Mouse (Mus musculus) neural tube, embryonic 10.5 days (tissue): ENCODE measurements at regions not wholly inside any gene's neighbourhood (a gene's known extent, or its start where the extent isn't known, plus 50 kb on each side); places are given as distances from the start of the nearest gene placed in this dataset.
A peak's percentile ranks its signal among the peaks of the same experiment; 100 is the strongest.

Experiments
- DNase-seq: peaks from one replicate; pipeline ENCODE4 v3.0.0-alpha.2; 2017; ENCODE audit warnings: low spot score; ENCODE audit errors: extremely low spot score

GRCm38 (mm10) chr9:88068322-88068721 lies 258.7 kb upstream of the Nt5e start:
- DNase-seq, result no peak

GRCm38 (mm10) chr9:88068881-88069304 lies 258.1 kb upstream of the Nt5e start:
- DNase-seq, result peak; percentile 42

- DNase-seq, result no peak
Observed at GRCm38 (mm10) chr9:88069834-88070233, 257.2 kb upstream of the Nt5e start.

- peak; percentile 44 for DNase-seq
Observed at GRCm38 (mm10) chr9:88073165-88073564, 253.8 kb upstream of the Nt5e start.

- DNase-seq, result no peak
Observed at GRCm38 (mm10) chr9:88073579-88073978, 253.4 kb upstream of the Nt5e start.

GRCm38 (mm10) chr9:88082931-88083479 lies 244.0 kb upstream of the Nt5e start:
- no peak for DNase-seq

- DNase-seq, result no peak
Observed at GRCm38 (mm10) chr9:88085181-88085816, 241.7 kb upstream of the Nt5e start.

- DNase-seq, result no peak
Observed at GRCm38 (mm10) chr9:88085866-88086265, 241.1 kb upstream of the Nt5e start.

- no peak for DNase-seq
Observed at GRCm38 (mm10) chr9:88091781-88092527, 235.0 kb upstream of the Nt5e start.

GRCm38 (mm10) chr9:88092561-88092960 lies 234.4 kb upstream of the Nt5e start:
- DNase-seq, result no peak

GRCm38 (mm10) chr9:88113094-88113493 lies 213.9 kb upstream of the Nt5e start:
- no peak for DNase-seq

GRCm38 (mm10) chr9:88120536-88120935 lies 206.5 kb upstream of the Nt5e start:
- DNase-seq, result no peak

- no peak for DNase-seq
Observed at GRCm38 (mm10) chr9:88120963-88121570, 205.9 kb upstream of the Nt5e start.

- DNase-seq, result no peak
Observed at GRCm38 (mm10) chr9:88124322-88125005, 202.5 kb upstream of the Nt5e start.

- no peak for DNase-seq
Observed at GRCm38 (mm10) chr9:88163025-88163780, 163.8 kb upstream of the Nt5e start.

GRCm38 (mm10) chr9:88177575-88178254 lies 149.3 kb upstream of the Nt5e start:
- DNase-seq, result no peak

- DNase-seq, result no peak
Observed at GRCm38 (mm10) chr9:88181189-88181994, 145.6 kb upstream of the Nt5e start.

GRCm38 (mm10) chr9:88207378-88207777 lies 119.6 kb upstream of the Nt5e start:
- DNase-seq, result no peak

- no peak for DNase-seq
Observed at GRCm38 (mm10) chr9:88208022-88208421, 119.0 kb upstream of the Nt5e start.
